Mouse (Mus musculus): ENCODE data around the gene Nrn1.

DNA sequence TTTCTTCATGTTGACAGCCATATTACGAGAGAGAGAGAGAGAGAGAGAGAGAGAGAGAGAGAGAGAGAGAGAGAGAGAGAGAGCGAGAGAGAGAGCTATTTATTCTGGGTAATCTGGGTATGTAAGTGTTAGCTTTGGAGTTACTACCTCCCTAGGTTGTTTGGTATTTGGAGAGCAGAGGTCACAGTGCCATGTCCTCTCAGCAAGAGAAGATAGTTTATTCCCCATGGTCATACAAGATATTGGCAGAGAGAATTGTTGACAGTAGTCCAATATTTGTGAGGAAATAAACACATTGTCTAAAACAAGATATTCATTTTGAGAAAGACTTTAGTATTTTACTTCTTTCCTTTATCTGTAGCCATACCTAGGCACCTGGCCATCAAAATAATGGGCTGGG lies 20.8 kb downstream of the Nrn1 start:
- TF ChIP-seq CTCF (IDR thresholded peaks at IDR 0.05; ENCODE audit: control insufficient read depth, insufficient read depth, low read length) (no peak), POLR2A (IDR thresholded peaks at IDR 0.05; ENCODE audit: borderline replicate concordance, control insufficient read depth, low read depth, low read length) (no peak)
